Mouse (Mus musculus): ENCODE data around the gene Cklf. TPM values are rescaled to one million over a fixed set of nuclear protein-coding genes. Genes with fewer than 3 reads are reported as not detected.

Cklf gene
- polyA plus RNA-seq, 1 experiment from 2014 or later, result 32.5 TPM

DNA sequence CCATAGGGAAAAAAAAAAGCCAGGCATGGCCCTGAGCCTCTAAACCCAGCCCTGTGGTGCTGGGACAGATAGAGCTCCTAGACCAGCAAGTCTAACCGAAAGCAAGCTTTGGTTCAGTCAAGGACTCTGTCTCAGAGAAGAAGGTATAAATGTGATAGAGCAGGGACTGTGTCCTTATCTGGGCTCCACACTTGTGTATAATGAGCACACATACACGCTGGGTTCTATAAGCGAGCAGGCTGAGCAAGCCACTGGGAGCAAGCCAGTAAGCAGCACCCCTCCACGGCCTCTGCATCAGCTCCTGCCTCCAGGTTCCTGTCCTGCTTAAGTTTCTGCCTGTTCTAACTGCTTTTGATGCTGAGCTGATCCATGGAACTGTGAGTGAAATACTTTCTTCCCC lies 18.6 kb upstream of the Cklf start:
- H3K36me3 ChIP-seq (ENCODE audit: control insufficient read depth, insufficient read depth, low read length), result peaks cover 14% of the 10 kb centered on the region
- DNase-seq (ENCODE audit: low spot score), result no peak
- no peak overlapping the region for H3K9ac ChIP-seq (ENCODE audit: low read depth, low read length)
- H3K4me3 ChIP-seq (ENCODE audit: low read depth, low read length), result no peak overlapping the region
- H3K27ac ChIP-seq (ENCODE audit: low read depth, low read length), result no peak overlapping the region
- no peaks in the 10 kb centered on the region for H3K27me3 ChIP-seq (replicated peaks; ENCODE audit: control insufficient read depth, insufficient read depth, low read length)
- WGBS, result 70% methylated on average over 4 of the region's 4 CpGs
- H3K4me1 ChIP-seq (replicated peaks; ENCODE audit: control insufficient read depth, insufficient read depth, low read length), result peaks cover 5% of the 10 kb centered on the region; the same call in 1 of the 2 replicates
- no peak for ATAC-seq (replicated peaks; ENCODE audit: low FRiP score)
- H3K4me2 ChIP-seq, result no peak overlapping the region
- H3K9me3 ChIP-seq (ENCODE audit: control insufficient read depth, low read length), result no peaks in the 10 kb centered on the region

DNA sequence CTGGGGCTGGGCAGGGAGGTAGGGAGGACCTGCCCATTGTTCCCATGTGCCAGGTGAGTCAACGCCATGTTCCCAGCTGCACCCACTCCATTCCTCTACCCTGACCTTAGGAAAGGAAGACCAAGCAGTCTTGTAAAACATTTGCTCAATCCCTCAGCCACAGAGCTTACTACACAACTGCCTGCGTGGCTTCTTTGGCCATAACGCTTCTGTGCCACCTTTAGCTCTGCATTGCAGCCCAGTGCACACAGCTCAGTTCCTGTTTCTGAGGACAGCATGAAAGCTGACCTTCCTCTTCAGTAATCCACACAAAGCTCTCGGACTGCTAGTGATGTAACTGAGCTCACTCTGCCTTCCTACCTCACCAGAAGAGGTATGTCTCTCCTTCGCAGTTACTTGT lies 17.7 kb upstream of the Cklf start:
- H3K36me3 ChIP-seq (ENCODE audit: control insufficient read depth, insufficient read depth, low read length), result peaks cover 14% of the 10 kb centered on the region

DNA sequence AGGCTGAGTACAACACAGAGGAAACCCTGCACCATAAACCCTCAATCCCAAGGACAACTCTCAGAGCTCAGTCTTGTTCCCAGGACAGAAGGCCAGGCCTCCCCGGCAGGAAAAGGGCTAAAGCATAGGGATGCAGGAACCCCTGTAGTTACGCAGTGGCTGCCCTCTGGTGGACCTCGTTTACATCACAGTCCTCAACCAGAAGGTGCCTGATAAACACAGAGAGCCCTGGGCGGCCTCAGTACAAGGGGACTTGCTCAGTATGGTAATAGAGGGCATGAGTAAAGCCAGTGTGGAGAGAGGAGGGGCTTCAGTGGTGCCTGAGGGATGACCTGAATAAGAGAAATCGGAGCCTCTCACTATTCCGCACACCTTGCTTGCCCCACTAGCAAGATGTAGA lies 16.1 kb upstream of the Cklf start:
- H3K9ac ChIP-seq (ENCODE audit: low read depth, low read length), result no peak overlapping the region
- ATAC-seq (replicated peaks; ENCODE audit: low FRiP score) (no peak), DNase-seq (ENCODE audit: low spot score) (no peak)
- H3K9me3 ChIP-seq (ENCODE audit: control insufficient read depth, low read length), result no peaks in the 10 kb centered on the region
- no peaks in the 10 kb centered on the region for H3K27me3 ChIP-seq (replicated peaks; ENCODE audit: control insufficient read depth, insufficient read depth, low read length)
- H3K4me3 ChIP-seq (ENCODE audit: low read depth, low read length), result no peak overlapping the region
- peaks cover 11% of the 10 kb centered on the region for H3K36me3 ChIP-seq (ENCODE audit: control insufficient read depth, insufficient read depth, low read length)
- H3K4me2 ChIP-seq, result no peak overlapping the region
- peaks cover 7% of the 10 kb centered on the region; the same call in 1 of the 2 replicates for H3K4me1 ChIP-seq (replicated peaks; ENCODE audit: control insufficient read depth, insufficient read depth, low read length)
- 56% methylated on average over 6 of the region's 6 CpGs for WGBS
- no peak overlapping the region for H3K27ac ChIP-seq (ENCODE audit: low read depth, low read length)

More for the DNA sequence above, 17.7 kb upstream of the Cklf start:
- Histone ChIP-seq H3K27me3 (replicated peaks; ENCODE audit: control insufficient read depth, insufficient read depth, low read length) (no peaks in the 10 kb centered on the region), H3K9ac (ENCODE audit: low read depth, low read length) (no peak overlapping the region), H3K4me2 (no peak overlapping the region), H3K27ac (ENCODE audit: low read depth, low read length) (no peak overlapping the region), H3K4me1 (replicated peaks; ENCODE audit: control insufficient read depth, insufficient read depth, low read length) (peaks cover 5% of the 10 kb centered on the region; the same call in 1 of the 2 replicates), H3K4me3 (ENCODE audit: low read depth, low read length) (no peak overlapping the region), H3K9me3 (ENCODE audit: control insufficient read depth, low read length) (no peaks in the 10 kb centered on the region)
- ATAC-seq (replicated peaks; ENCODE audit: low FRiP score) (no peak), DNase-seq (ENCODE audit: low spot score) (no peak)
- 77% methylated on average over 5 of the region's 5 CpGs for WGBS

DNA sequence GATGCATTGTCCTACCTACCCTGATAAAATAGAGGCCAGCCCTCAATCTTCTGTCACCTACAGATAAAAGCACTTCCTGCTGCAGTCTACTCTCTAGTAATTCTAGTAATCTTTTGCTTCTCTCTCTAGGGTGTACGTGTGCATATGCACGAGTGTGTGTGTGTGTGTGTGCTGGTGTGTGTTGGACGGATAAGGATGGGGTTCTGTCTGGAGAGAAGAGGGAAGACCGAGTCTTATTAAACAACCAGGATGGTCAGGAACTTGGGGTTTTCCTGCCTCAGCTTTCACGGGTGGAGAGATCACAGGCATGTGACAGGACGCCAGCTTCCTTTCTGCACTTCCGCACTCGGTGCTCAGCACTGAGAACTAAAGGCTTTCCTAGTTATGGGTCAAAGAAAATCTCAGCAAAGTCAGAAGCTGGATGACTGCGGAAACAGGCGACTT lies 11.2 kb upstream of the Cklf start:
- ATAC-seq (replicated peaks; ENCODE audit: low FRiP score), result peak; percentile 75
- peaks cover 10% of the 10 kb centered on the region; the same call in 1 of the 2 replicates for H3K36me3 ChIP-seq (ENCODE audit: control insufficient read depth, insufficient read depth, low read length)
- H3K4me2 ChIP-seq, result peak overlapping the region; percentile 17
- no peaks in the 10 kb centered on the region for H3K9me3 ChIP-seq (ENCODE audit: control insufficient read depth, low read length)
- no peaks in the 10 kb centered on the region for H3K27me3 ChIP-seq (replicated peaks; ENCODE audit: control insufficient read depth, insufficient read depth, low read length)
- no peak overlapping the region for H3K4me3 ChIP-seq (ENCODE audit: low read depth, low read length)
- no peak overlapping the region for H3K9ac ChIP-seq (ENCODE audit: low read depth, low read length)
- 0 out of 2 replicates have a peak, but pooled peaks cover 5% of the 10 kb centered on the region for H3K4me1 ChIP-seq (replicated peaks; ENCODE audit: control insufficient read depth, insufficient read depth, low read length)
- 46% methylated on average over 10 of the region's 10 CpGs for WGBS
- no peak for DNase-seq (ENCODE audit: low spot score)
- no peak overlapping the region for H3K27ac ChIP-seq (ENCODE audit: low read depth, low read length)

DNA sequence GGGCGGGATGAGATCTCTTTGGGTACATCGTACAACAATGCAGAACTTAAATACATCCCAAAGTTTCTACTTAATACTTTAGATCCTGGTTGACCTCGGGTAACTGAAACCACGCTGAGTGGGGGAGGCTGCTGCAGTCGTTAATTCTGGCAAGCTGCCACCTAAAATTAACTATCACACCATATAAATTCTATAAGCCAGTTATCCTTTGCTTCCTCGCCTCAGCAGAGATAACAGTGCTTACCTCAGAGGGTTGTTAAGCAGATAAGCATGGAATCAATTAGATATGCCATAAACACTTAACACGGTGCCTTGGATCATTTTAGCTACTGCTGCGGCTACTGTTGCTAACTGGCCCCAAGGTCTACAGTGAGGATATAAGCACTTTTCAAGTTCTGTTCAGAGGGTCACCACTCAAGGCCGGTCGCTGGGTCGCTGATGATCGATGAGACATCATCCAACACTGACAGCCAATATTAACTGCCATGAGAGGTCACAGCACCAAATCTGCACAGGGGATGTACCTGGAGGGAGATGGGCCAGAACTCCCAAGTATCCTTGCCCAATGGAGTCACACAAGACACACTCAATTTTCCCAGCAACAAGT lies 8.5 kb upstream of the Cklf start:
- Histone ChIP-seq H3K4me3 (ENCODE audit: low read depth, low read length) (no peak overlapping the region), H3K36me3 (ENCODE audit: control insufficient read depth, insufficient read depth, low read length) (peaks cover 10% of the 10 kb centered on the region; the same call in 1 of the 2 replicates), H3K27ac (ENCODE audit: low read depth, low read length) (no peak overlapping the region), H3K4me2 (no peak overlapping the region), H3K9ac (ENCODE audit: low read depth, low read length) (no peak overlapping the region), H3K4me1 (replicated peaks; ENCODE audit: control insufficient read depth, insufficient read depth, low read length) (peaks cover 9% of the 10 kb centered on the region; the same call in 1 of the 2 replicates), H3K9me3 (ENCODE audit: control insufficient read depth, low read length) (no peaks in the 10 kb centered on the region), H3K27me3 (replicated peaks; ENCODE audit: control insufficient read depth, insufficient read depth, low read length) (no peaks in the 10 kb centered on the region)
- ATAC-seq (replicated peaks; ENCODE audit: low FRiP score) (no peak), DNase-seq (ENCODE audit: low spot score) (no peak)
- WGBS, result 78% methylated on average over 12 of the region's 12 CpGs

DNA sequence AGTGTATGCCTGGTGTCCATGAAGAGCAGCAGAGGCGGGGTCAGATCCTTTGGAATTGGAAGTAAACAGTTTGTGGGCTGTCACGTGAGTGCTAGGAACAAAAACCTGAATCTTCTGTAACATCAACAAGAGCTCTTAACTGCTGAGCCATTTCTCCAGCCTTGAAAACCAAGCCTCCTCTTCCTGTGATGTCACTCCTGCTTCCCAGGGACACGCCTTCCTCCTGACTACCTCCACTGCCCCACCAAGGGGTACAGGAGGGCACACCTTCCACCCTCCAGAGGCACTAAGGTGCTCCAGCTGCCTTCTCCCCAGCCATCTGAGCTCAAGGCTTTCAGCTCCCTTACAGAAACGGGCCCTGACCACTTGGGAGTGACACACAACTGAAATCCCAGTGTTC lies 4.0 kb upstream of the Cklf start:
- H3K4me2 ChIP-seq, result no peak overlapping the region
- H3K27me3 ChIP-seq (replicated peaks; ENCODE audit: control insufficient read depth, insufficient read depth, low read length), result no peaks in the 10 kb centered on the region
- no peak overlapping the region for H3K4me3 ChIP-seq (ENCODE audit: low read depth, low read length)
- peaks cover 17% of the 10 kb centered on the region for H3K4me1 ChIP-seq (replicated peaks; ENCODE audit: control insufficient read depth, insufficient read depth, low read length)
- WGBS, result 89% methylated on average over 4 of the region's 4 CpGs
- no peak overlapping the region for H3K27ac ChIP-seq (ENCODE audit: low read depth, low read length)
- H3K36me3 ChIP-seq (ENCODE audit: control insufficient read depth, insufficient read depth, low read length), result peaks cover 4% of the 10 kb centered on the region; the same call in 1 of the 2 replicates
- DNase-seq (ENCODE audit: low spot score) (no peak), ATAC-seq (replicated peaks; ENCODE audit: low FRiP score) (no peak)
- no peaks in the 10 kb centered on the region for H3K9me3 ChIP-seq (ENCODE audit: control insufficient read depth, low read length)
- no peak overlapping the region for H3K9ac ChIP-seq (ENCODE audit: low read depth, low read length)

DNA sequence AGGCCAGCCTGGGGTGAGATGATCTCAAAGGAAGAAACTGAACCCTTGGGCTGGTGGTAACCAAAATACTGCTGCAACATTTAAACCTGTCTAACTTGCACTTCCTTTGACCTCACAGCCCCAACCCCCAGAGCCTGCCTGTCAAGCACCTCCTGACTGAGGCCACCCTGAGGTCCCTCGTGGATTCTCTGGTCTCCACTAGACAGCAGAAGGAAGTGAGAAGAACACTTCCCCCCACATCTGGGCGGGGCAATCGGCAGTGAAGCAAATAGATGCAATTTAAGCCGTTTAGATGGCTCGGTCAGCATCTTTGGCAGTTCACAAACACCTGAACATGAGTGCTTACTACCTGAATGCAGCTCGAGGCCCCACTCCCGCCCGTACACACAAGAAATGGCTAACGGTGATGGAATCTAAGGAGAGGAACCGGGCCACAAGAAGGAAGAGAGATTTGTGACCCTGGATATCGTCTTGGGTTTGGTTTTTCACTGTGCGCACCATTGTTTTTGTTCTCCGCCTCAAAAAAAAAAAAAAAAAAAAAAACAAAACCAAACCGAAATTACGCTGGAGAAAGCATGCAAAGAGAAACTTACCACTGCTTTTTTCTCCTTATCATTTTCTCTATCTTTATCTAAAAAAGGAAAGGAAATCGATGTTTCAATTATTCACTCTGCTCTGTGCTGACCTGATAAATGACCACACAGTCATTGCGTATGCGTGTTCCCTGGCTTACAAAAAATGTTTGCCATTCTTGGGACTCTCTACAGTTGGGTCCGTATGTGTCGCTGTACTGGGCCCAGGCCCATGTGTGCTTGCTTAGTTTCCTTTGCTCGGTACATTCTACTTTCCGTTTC lies 3.4 kb upstream of the Cklf start:
- H3K4me2 ChIP-seq, result peak overlapping the region; percentile 79
- H3K27ac ChIP-seq (ENCODE audit: low read depth, low read length), result no peak overlapping the region
- peaks cover 17% of the 10 kb centered on the region for H3K4me1 ChIP-seq (replicated peaks; ENCODE audit: control insufficient read depth, insufficient read depth, low read length)
- 52% methylated on average over 22 of the region's 22 CpGs for WGBS
- H3K9me3 ChIP-seq (ENCODE audit: control insufficient read depth, low read length), result no peaks in the 10 kb centered on the region
- DNase-seq (ENCODE audit: low spot score), result no peak
- no peaks in the 10 kb centered on the region for H3K27me3 ChIP-seq (replicated peaks; ENCODE audit: control insufficient read depth, insufficient read depth, low read length)
- peak overlapping the region; percentile 77 for H3K9ac ChIP-seq (ENCODE audit: low read depth, low read length)
- peak overlapping the region; percentile 66 for H3K4me3 ChIP-seq (ENCODE audit: low read depth, low read length)
- H3K36me3 ChIP-seq (ENCODE audit: control insufficient read depth, insufficient read depth, low read length), result peaks cover 4% of the 10 kb centered on the region; the same call in 1 of the 2 replicates
- no peak for ATAC-seq (replicated peaks; ENCODE audit: low FRiP score)

DNA sequence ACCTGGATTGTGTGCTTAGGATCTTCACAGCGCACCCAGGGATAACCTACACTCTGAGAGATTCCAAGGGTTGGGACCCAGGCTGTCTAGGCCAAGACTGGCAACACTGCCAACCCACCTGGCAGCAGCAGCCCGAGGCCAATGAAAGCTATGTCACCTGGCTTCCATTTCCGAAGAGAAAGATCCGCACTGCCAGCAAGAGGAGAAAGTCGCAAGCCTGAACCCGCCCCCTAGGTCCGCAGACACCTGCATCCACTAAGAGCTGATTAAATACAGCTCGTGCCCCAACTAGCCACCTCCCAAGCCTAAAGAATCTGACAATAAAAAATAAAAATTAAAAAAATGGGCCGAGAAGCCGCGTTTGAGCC lies 2.8 kb upstream of the Cklf start:
- Histone ChIP-seq H3K36me3 (ENCODE audit: control insufficient read depth, insufficient read depth, low read length) (peaks cover 1% of the 10 kb centered on the region; the same call in 1 of the 2 replicates), H3K4me1 (replicated peaks; ENCODE audit: control insufficient read depth, insufficient read depth, low read length) (peaks cover 17% of the 10 kb centered on the region), H3K27me3 (replicated peaks; ENCODE audit: control insufficient read depth, insufficient read depth, low read length) (no peaks in the 10 kb centered on the region), H3K9me3 (ENCODE audit: control insufficient read depth, low read length) (no peaks in the 10 kb centered on the region), H3K4me3 (ENCODE audit: low read depth, low read length) (peak overlapping the region; percentile 66), H3K9ac (ENCODE audit: low read depth, low read length) (peak overlapping the region; percentile 77), H3K4me2 (peak overlapping the region; percentile 79), H3K27ac (ENCODE audit: low read depth, low read length) (no peak overlapping the region)
- peak; percentile 35; the same call in 1 of the 2 replicates for ATAC-seq (replicated peaks; ENCODE audit: low FRiP score)
- 3% methylated on average over 11 of the region's 11 CpGs for WGBS
- peak; percentile 43 for DNase-seq (ENCODE audit: low spot score)

All from liver, embryonic 11.5 days (tissue).